Mouse (Mus musculus) liver, adult 2 months (tissue): ENCODE measurements around the gene Srsf3.

Source experiments
- CTCF ChIP-seq: fragments of 200-500 bp; IDR thresholded peaks from 2 replicates; pipeline ENCODE4 v1.5.1; 2011; ENCODE audit warnings: low read depth, low read length, control low read depth
- POLR2A ChIP-seq: fragments of 200-500 bp; IDR thresholded peaks from 2 replicates; pipeline ENCODE4 v1.6.1; 2011; ENCODE audit warnings: low read length, control low read depth; ENCODE audit not compliant: insufficient read depth; ENCODE audit errors: extremely low read depth

DNA sequence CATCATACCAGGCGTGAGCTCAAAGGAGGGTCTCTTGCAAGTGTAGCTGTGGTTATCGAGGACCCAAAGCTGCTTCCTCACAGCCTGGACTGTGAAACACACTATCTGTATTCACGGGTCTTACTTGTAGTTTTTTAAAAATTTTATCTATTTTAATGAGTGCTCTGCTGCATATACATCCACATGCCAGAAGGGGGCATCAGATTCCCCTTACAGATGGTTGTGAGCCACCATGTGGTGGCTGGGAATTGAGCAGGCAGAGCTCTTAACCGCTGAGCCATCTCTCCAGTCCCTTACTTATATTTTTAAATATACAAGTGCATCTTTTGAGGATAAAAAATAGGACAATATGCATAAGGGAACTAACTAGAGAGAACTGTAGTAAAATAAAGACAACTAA, 44.7 kb upstream of the Srsf3 start:
- TF ChIP-seq CTCF, result peak; percentile 77
- TF ChIP-seq POLR2A, result no peak
